Mouse (Mus musculus): ENCODE results near the gene Diaph2. TPM values are rescaled to one million over a fixed set of nuclear protein-coding genes. Genes with fewer than 3 reads are reported as not detected.
"Not testable (repeated sequence)": the region's sequence is repeated elsewhere in the genome, so short reads cannot be mapped to it uniquely, and the experiment has no call there.

The Diaph2 gene
- polyA plus RNA-seq, 1 experiment from 2014 or later, result 26.9 TPM

DNA sequence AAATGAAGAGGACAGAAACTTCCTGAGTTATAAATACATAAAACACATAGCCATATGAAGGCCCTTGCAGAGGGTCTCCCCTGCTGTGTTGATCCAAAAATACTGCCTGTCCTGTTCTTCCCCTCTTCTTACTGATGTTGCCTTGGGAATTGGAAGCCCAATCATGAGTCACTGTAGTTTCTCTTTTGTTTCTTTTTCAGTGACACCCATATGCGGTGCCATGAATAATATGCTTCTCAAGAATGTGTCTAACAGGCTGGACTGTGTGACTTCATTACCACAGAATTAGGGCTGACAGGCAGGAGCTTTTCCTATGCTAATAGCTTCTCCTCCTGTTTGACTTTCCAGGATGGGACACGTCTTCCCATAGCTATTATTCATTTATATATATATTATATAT is 21.1 kb downstream of the Diaph2 start:
- Histone ChIP-seq H3K27ac (no peak overlapping the region), H3K36me3 (ENCODE audit: inconsistent target) (no peaks in the 10 kb centered on the region), H3K4me3 (ENCODE audit: inconsistent target) (no peak overlapping the region), H3K79me2 (ENCODE audit: inconsistent target) (peaks cover 85% of the 10 kb centered on the region)
- 82% methylated on average over 1 of the region's 2 CpGs for WGBS (ENCODE audit: missing documents)

- no peak overlapping the region for H3K27ac ChIP-seq
- no peak overlapping the region for H3K4me3 ChIP-seq (ENCODE audit: inconsistent target)
- WGBS (ENCODE audit: missing documents), result 90% methylated on average over 11 of the region's 11 CpGs
- no peaks in the 10 kb centered on the region for H3K36me3 ChIP-seq (ENCODE audit: inconsistent target)
- peaks cover 91% of the 10 kb centered on the region for H3K79me2 ChIP-seq (ENCODE audit: inconsistent target)
These were observed 24.2 kb downstream of the Diaph2 start for GRCm38 (mm10) chrX:129773556-129774255.

DNA sequence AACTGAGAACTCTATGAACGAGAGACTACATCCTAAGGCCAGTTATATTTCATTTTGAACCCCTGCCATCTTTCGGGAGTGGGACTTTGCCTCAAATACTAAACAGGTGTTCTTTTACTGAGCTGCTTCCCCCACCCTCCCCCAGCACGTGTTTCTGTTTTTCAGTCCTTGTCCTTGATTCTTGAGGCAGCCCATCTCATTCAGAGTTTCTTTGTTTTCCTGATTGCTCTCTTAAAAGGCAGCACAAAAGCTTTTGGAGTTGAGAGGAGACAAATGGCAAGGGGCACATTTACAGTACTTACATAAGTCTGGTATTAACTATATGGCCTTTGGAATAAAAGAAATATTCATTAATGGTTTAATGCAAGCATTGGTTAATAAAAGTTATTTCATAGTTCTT is 24.9 kb downstream of the Diaph2 start:
- H3K79me2 ChIP-seq (ENCODE audit: inconsistent target), result peaks cover 91% of the 10 kb centered on the region
- H3K36me3 ChIP-seq (ENCODE audit: inconsistent target), result no peaks in the 10 kb centered on the region
- 73% methylated on average over 3 of the region's 3 CpGs for WGBS (ENCODE audit: missing documents)
- H3K4me3 ChIP-seq (ENCODE audit: inconsistent target), result no peak overlapping the region
- H3K27ac ChIP-seq, result no peak overlapping the region

- H3K36me3 ChIP-seq (ENCODE audit: inconsistent target), result no peaks in the 10 kb centered on the region
- H3K79me2 ChIP-seq (ENCODE audit: inconsistent target), result peaks cover 89% of the 10 kb centered on the region
- 67% methylated on average over 1 of the region's 1 CpGs for WGBS (ENCODE audit: missing documents)
- no peak overlapping the region for H3K27ac ChIP-seq
- no peak overlapping the region for H3K4me3 ChIP-seq (ENCODE audit: inconsistent target)
These were observed 27.2 kb downstream of the Diaph2 start for GRCm38 (mm10) chrX:129776761-129777160.

DNA sequence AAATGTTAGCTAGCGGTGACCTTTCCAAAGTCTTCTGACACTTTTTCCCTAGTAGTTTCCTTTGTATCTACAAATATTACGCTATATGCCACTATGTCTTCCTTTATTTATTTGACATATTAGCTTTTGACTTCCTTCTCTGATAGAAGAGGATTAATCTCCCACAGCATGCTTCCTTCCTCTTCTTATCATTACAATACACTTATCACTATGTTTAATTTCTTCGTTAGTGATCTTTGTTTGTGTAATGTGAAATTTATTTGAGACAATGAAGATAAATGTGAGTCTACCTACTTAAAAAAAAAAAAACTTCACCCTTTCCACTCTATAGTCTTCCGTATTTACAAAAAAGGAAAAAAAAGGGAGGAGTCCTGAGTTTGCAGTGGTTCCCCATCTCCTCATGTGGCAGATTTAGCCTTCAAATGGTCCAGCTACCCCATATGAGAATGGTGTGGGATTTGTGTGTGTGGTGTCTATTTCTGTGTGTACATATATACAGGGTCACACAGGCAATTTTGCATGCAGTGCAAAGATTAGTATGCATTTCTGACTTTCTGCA is 27.9 kb downstream of the Diaph2 start:
- peaks cover 85% of the 10 kb centered on the region for H3K79me2 ChIP-seq (ENCODE audit: inconsistent target)
- 40% methylated on average over 2 of the region's 4 CpGs for WGBS (ENCODE audit: missing documents)
- no peak overlapping the region for H3K4me3 ChIP-seq (ENCODE audit: inconsistent target)

GRCm38 (mm10) chrX:129781844-129782243 is 32.3 kb downstream of the Diaph2 start:
- H3K27ac ChIP-seq, result no peak overlapping the region
- H3K79me2 ChIP-seq (ENCODE audit: inconsistent target), result peaks cover 87% of the 10 kb centered on the region
- WGBS (ENCODE audit: missing documents), result 54% methylated on average over 2 of the region's 2 CpGs

More for the DNA sequence above, 27.9 kb downstream of the Diaph2 start:
- Histone ChIP-seq H3K36me3 (ENCODE audit: inconsistent target) (no peaks in the 10 kb centered on the region), H3K27ac (no peak overlapping the region)

GRCm38 (mm10) chrX:129784062-129784461 is 34.5 kb downstream of the Diaph2 start:
- no peaks in the 10 kb centered on the region for H3K36me3 ChIP-seq (ENCODE audit: inconsistent target)
- no peak overlapping the region for H3K27ac ChIP-seq
- H3K4me3 ChIP-seq (ENCODE audit: inconsistent target), result no peak overlapping the region
- peaks cover 75% of the 10 kb centered on the region for H3K79me2 ChIP-seq (ENCODE audit: inconsistent target)
- WGBS (ENCODE audit: missing documents), result 85% methylated on average over 5 of the region's 5 CpGs

More at GRCm38 (mm10) chrX:129781844-129782243, 32.3 kb downstream of the Diaph2 start:
- H3K36me3 ChIP-seq (ENCODE audit: inconsistent target), result no peaks in the 10 kb centered on the region
- H3K4me3 ChIP-seq (ENCODE audit: inconsistent target), result no peak overlapping the region

GRCm38 (mm10) chrX:129799920-129800319 is 50.4 kb downstream of the Diaph2 start:
- H3K79me2 ChIP-seq (ENCODE audit: inconsistent target), result peaks cover 50% of the 10 kb centered on the region; the same call in 1 of the 2 replicates
- not testable (repeated sequence) for H3K4me3 ChIP-seq (ENCODE audit: inconsistent target); H3K36me3 ChIP-seq (ENCODE audit: inconsistent target); H3K27ac ChIP-seq
- 94% methylated on average over 2 of the region's 2 CpGs for WGBS (ENCODE audit: missing documents)

DNA sequence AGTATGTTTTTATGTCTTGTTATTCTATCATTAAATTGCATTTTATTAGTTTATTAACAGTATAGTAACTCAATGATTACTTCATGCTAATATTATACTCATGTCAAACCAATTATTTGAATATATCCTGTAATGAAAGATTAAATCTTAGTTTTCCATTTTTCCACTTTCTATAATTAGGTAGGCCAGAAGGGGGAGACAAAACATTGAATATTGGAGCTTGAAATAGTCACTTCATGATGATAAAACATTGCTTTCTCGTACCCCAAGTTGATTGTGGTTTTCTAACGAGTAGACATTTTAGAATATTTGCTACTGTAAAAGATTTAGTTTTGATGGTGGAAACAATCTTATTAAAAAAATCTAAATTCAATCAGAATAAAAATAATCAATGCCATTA is 82.4 kb downstream of the Diaph2 start:
- WGBS (ENCODE audit: missing documents), result 68% methylated on average over 2 of the region's 2 CpGs

DNA sequence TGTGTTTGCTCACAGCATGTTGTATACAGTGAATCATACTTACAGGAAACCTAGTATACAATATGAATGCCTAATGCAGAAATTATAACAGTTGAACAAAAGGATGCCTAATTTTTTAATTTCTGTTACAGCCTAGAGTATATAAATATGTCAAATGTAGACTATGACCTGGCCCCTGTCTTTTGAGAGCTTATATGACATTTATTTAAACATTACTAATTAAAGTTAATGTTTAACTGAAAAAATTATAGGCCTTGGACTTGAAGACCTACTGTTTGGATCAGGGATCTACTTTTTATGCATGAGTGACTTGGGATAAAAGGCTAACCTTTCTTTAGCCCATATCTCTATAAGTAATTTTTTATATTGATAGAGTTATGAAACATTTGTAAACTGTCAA is 84.3 kb downstream of the Diaph2 start:
- H3K27ac ChIP-seq, result no peak overlapping the region
- no peak overlapping the region for H3K4me3 ChIP-seq (ENCODE audit: inconsistent target)
- H3K36me3 ChIP-seq (ENCODE audit: inconsistent target), result no peaks in the 10 kb centered on the region
- H3K79me2 ChIP-seq (ENCODE audit: inconsistent target), result no peaks in the 10 kb centered on the region

More for the DNA sequence above, 82.4 kb downstream of the Diaph2 start:
- Histone ChIP-seq H3K36me3 (ENCODE audit: inconsistent target) (no peaks in the 10 kb centered on the region), H3K4me3 (ENCODE audit: inconsistent target) (no peak overlapping the region), H3K79me2 (ENCODE audit: inconsistent target) (no peaks in the 10 kb centered on the region), H3K27ac (no peak overlapping the region)

- H3K4me3 ChIP-seq (ENCODE audit: inconsistent target), result no peak overlapping the region
These were observed 134.9 kb downstream of the Diaph2 start for GRCm38 (mm10) chrX:129884465-129884864.

GRCm38 (mm10) chrX:129925806-129926205 is 176.3 kb downstream of the Diaph2 start:
- Histone ChIP-seq H3K4me3 (ENCODE audit: inconsistent target) (no peak overlapping the region), H3K27ac (no peak overlapping the region), H3K79me2 (ENCODE audit: inconsistent target) (no peaks in the 10 kb centered on the region), H3K36me3 (ENCODE audit: inconsistent target) (no peaks in the 10 kb centered on the region)
- WGBS (ENCODE audit: missing documents), result 93% methylated on average over 2 of the region's 2 CpGs

More at GRCm38 (mm10) chrX:129884465-129884864, 134.9 kb downstream of the Diaph2 start:
- no peaks in the 10 kb centered on the region for H3K79me2 ChIP-seq (ENCODE audit: inconsistent target)
- 34% methylated on average over 3 of the region's 3 CpGs for WGBS (ENCODE audit: missing documents)
- H3K36me3 ChIP-seq (ENCODE audit: inconsistent target), result no peaks in the 10 kb centered on the region
- no peak overlapping the region for H3K27ac ChIP-seq

DNA sequence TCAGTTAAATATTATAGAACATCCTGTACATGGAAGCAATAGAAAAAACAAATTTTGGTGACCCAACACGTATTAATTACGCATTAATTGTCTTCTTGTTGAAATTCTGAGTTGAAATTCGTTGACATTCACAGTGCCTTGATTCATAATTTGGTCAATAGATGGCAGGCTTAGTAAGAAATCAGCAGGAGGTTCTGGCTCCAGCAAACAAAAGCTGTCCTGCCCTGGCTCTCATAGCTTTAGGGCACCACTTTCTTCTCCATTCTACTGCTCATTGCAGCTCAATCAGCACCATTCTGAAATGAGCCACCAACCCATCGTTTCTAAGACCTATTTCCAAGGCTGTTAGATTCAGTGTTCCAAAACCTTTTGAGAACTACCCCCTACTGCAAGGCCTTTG is 225.3 kb downstream of the Diaph2 start:
- WGBS (ENCODE audit: missing documents), result 85% methylated on average over 4 of the region's 4 CpGs
- H3K27ac ChIP-seq, result no peak overlapping the region
- H3K36me3 ChIP-seq (ENCODE audit: inconsistent target), result no peaks in the 10 kb centered on the region
- H3K79me2 ChIP-seq (ENCODE audit: inconsistent target), result no peaks in the 10 kb centered on the region
- no peak overlapping the region for H3K4me3 ChIP-seq (ENCODE audit: inconsistent target)

DNA sequence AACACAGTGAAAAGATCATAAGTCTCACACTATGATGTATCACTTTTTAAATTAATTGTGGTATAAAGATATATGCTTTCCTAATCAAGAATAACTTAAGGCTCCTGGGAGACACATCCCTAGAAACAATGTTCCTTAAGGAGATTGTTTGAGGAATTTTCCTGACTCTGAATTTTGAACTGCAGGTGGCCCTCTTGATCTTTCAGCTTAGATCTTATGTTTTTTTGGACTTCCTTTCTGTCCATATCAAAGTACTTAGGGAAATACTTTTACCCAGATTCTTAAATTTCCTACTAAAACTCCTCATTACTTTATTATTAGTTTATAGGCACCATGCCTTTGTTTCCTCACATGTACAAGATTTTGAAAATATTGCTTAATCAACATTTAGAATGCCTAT is 258.7 kb downstream of the Diaph2 start:
- H3K36me3 ChIP-seq (ENCODE audit: inconsistent target), result no peaks in the 10 kb centered on the region
- no peak overlapping the region for H3K4me3 ChIP-seq (ENCODE audit: inconsistent target)
- no peak overlapping the region for H3K27ac ChIP-seq
- H3K79me2 ChIP-seq (ENCODE audit: inconsistent target), result no peaks in the 10 kb centered on the region

- Histone ChIP-seq H3K4me3 (ENCODE audit: inconsistent target) (no peak overlapping the region), H3K79me2 (ENCODE audit: inconsistent target) (no peaks in the 10 kb centered on the region), H3K27ac (no peak overlapping the region), H3K36me3 (ENCODE audit: inconsistent target) (no peaks in the 10 kb centered on the region)
- WGBS (ENCODE audit: missing documents), result 100% methylated on average over 1 of the region's 1 CpGs
These were observed 270.2 kb downstream of the Diaph2 start for GRCm38 (mm10) chrX:130019735-130020134.

Data from macrophage (primary cell).